Mouse (Mus musculus) kidney, adult 2 months (tissue): ENCODE measurements around the gene Vps4a.

ENCODE experiments used
- CTCF ChIP-seq: fragments of 200-500 bp; conservative IDR thresholded peaks from 2 replicates; pipeline ENCODE4 v1.5.1; 2011; ENCODE audit warnings: low read depth, mild to moderate bottlenecking, control low read depth, low read length, moderate library complexity, mixed read lengths; ENCODE audit not compliant: insufficient read depth, insufficient read length
- POLR2A ChIP-seq: fragments of 200-500 bp; IDR thresholded peaks from one replicate; pipeline ENCODE4 v1.6.1; 2011; ENCODE audit warnings: low read depth, low read length, control low read depth

DNA sequence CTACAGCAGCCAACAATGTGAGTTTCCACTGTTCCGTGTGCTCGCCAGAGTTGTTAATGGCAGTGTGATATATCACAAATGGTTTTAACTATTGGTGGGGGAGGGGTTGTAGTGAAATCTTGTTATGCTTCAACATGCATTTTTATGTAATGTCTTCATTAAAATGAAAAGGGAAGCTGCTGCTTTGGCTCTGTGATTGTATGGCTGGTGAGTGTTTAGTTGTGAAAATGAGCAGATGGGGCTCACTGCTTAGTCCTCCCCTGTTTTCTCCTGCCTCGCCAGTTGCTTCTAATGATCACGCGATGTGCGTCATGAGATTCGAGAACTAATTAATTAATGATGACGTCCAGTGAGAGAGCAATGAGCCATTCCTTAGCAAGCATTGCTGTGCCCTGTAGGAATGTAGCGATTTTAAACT is 45.6 kb upstream of the Vps4a start:
- TF ChIP-seq CTCF = no peak
- no peak for TF ChIP-seq POLR2A
